ENCODE assay signal across 8 mouse cellular contexts in the genomic region with DNA sequence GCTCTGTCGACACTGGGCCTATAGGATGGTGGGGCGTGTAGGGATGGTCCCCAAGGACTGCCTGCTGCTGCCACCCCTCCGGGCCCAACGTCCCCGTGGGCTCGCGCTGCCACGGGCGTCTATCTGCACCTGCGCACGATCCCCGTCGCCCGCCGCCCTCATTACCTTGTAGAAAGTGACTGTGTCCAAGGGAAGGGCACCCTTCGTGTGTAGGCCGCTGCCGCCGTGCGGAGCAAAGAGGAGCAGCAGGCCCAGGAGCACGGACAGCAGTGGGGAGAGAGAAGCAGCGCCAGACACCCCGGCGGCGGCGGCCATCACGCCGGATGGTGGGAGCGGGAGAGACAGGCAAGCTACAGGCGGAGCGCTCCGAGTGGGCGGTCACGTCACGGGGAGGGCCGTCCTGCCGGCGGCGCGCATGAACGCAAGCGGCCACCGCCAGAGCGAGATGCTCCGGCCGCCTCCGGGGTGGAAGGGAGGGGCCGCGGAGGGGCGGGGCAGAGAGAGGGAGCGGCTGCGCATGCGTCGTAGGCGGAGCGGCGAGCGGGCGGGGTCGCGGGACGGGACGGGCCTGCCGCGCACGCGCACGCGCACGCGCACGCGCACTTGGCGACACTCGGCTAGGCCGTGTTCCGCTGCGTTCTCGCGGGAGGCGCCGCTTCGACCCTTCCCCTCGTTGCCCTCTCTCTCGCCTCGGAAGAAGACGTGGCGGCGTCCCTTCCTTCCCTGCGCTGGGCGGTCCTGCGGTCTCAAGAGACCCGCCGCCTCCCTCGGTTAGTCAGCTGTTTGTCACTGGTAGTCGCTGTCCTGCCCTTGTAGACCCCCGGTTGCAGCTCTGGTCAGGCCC. TPM values are rescaled to one million over a fixed set of nuclear protein-coding genes. Genes with fewer than 3 reads are reported as not detected.
DNase-seq lines count a peak whose midpoint lies in the region; ATAC-seq lines count a peak whose summit lies in the region.

A gene (minus strand): TSS at position 481 of the 844 bp plus-strand sequence.

- H3K4me1 ChIP-seq in hindbrain, embryonic 11.5 days (replicated peaks; ENCODE audit: control insufficient read depth, insufficient read depth, low read length): peaks cover 2% of the 10 kb centered on the region; the same call in 1 of the 2 replicates

- H3K9ac ChIP-seq in hindbrain, embryonic 11.5 days (ENCODE audit: low read depth, low read length): peak within 1 kb of the TSS; percentile 93

- peak; percentile 98 for DNase-seq in MN1 (ENCODE audit: low spot score)
- DNase-seq in cerebellum, adult 9-10 months: peak; percentile 97
- peak; percentile 95 to 98 for DNase-seq in frontal cortex, adult 2 months (ENCODE audit: extremely low spot score in 1 of 2, low spot score in 1 of 2)
- DNase-seq in hindbrain, embryonic 11.5 days (ENCODE audit: low spot score): peak; percentile 100
- DNase-seq in layer of hippocampus, postnatal 10 days (ENCODE audit: low spot score in 2 of 2): peak; percentile 99 to 100
- DNase-seq in lung, postnatal 10 days: peak; percentile 98
- peak; percentile 100 for DNase-seq in ovary, postnatal 36 days (ENCODE audit: low spot score)
- peak; percentile 100 for DNase-seq in thymus, postnatal 25 days

- WGBS in hindbrain, embryonic 11.5 days: under 1% methylated on average over 70 of the region's 97 CpGs

- ATAC-seq in hindbrain, embryonic 11.5 days (ENCODE audit: low FRiP score): peak; percentile 91

- H3K36me3 ChIP-seq in hindbrain, embryonic 11.5 days (ENCODE audit: control insufficient read depth, insufficient read depth, low read length): peaks cover 4% of the 10 kb centered on the region; the same call in 1 of the 2 replicates

- peak within 1 kb of the TSS; percentile 61 for H3K4me2 ChIP-seq in hindbrain, embryonic 11.5 days (replicated peaks; ENCODE audit: low read depth, low read length)

- no peaks in the 10 kb centered on the region for H3K9me3 ChIP-seq in hindbrain, embryonic 11.5 days (ENCODE audit: control insufficient read depth, low read length)

- no peaks in the 10 kb centered on the region for H3K27me3 ChIP-seq in hindbrain, embryonic 11.5 days (ENCODE audit: control insufficient read depth, insufficient read depth, low read length)

- H3K27ac ChIP-seq in hindbrain, embryonic 11.5 days (ENCODE audit: low read depth, low read length): peak within 1 kb of the TSS; percentile 92

- H3K4me3 ChIP-seq in hindbrain, embryonic 11.5 days (ENCODE audit: low read depth, low read length): peak within 1 kb of the TSS; percentile 77

RNA-seq across cellular contexts. Expression of the gene that starts here (rescaled TPM):
- polyA plus RNA-seq in frontal cortex, adult 2 months (2012; rRNA removed): 93.6 and 116 TPM in 2 replicates
- polyA plus RNA-seq in hindbrain, embryonic 11.5 days (2014; fragmentation: Nextera tagmentation; extraction: Ambion mirVana): 111 and 113 TPM in 2 replicates
- 100 to 1,000 TPM; 154 to 170 TPM for total RNA-seq in layer of hippocampus, postnatal 10 days (2021)

Comparison
In these comparisons a context has a peak if more than half of its experiments do, and no peak if none do; other contexts are left out.
1. Peak in every context shown above with its lines: DNase-seq, ATAC-seq, H3K4me3 ChIP-seq and H3K27ac ChIP-seq.